Mouse (Mus musculus) small intestine, adult 2 months (tissue): ENCODE results near the gene Cuedc1.

Experiments
- CTCF ChIP-seq: fragments of 200-500 bp; IDR thresholded peaks from 2 replicates; pipeline ENCODE4 v1.5.1; 2012; ENCODE audit warnings: low read depth, mild to moderate bottlenecking, control low read depth, inconsistent platforms, low read length, moderate library complexity, mixed read lengths; ENCODE audit not compliant: insufficient replicate concordance, insufficient read length; ENCODE audit errors: extremely low read depth
- POLR2A ChIP-seq: fragments of 200-500 bp; IDR thresholded peaks from 2 replicates; pipeline ENCODE4 v1.6.1; 2012; ENCODE audit warnings: low read depth, mild to moderate bottlenecking, control low read depth, inconsistent platforms, low read length, moderate library complexity

- TF ChIP-seq POLR2A (no peak), CTCF (no peak)
Observed at GRCm38 (mm10) chr11:88048961-88049670, 48.7 kb upstream of the Cuedc1 start.
